Comparison of ENCODE assay signal across 8 mouse cellular contexts in genomic region chr19:29325053-29325851, GRCm38 (mm10). TPM values are rescaled to one million over a fixed set of nuclear protein-coding genes. Genes with fewer than 3 reads are reported as not detected.
DNase-seq lines count a peak whose midpoint lies in the region; ATAC-seq and TF ChIP-seq lines count a peak whose summit lies in the region.

Gene Insl6, minus strand, starts transcription at chr19:29325356.

- no peaks in the 10 kb centered on the region for H3K9me3 ChIP-seq in hindbrain, postnatal 0 days (ENCODE audit: low read length)
- no peaks in the 10 kb centered on the region for H3K9me3 ChIP-seq in liver, embryonic 11.5 days (ENCODE audit: control insufficient read depth, low read length)

- TF ChIP-seq CTCF in hindbrain, postnatal 0 days (IDR thresholded peaks at IDR 0.05; ENCODE audit: low read depth): no peak

- H3K36me3 ChIP-seq in hindbrain, postnatal 0 days (ENCODE audit: insufficient read depth, low read length): no peaks in the 10 kb centered on the region
- no peaks in the 10 kb centered on the region for H3K36me3 ChIP-seq in liver, embryonic 11.5 days (ENCODE audit: control insufficient read depth, insufficient read depth, low read length)
- H3K36me3 ChIP-seq in splenic B cell, adult 2 months (ENCODE audit: control insufficient read depth, insufficient read depth, low read length, poor library complexity, severe bottlenecking): no peaks in the 10 kb centered on the region

- H3K9ac ChIP-seq in hindbrain, postnatal 0 days (replicated peaks; ENCODE audit: low read length): no peak within 1 kb of the TSS
- peak within 1 kb of the TSS; percentile 56; the same call in 1 of the 2 replicates for H3K9ac ChIP-seq in liver, embryonic 11.5 days (ENCODE audit: low read depth, low read length)

- peak within 1 kb of the TSS; percentile 35 for H3K4me3 ChIP-seq in hindbrain, postnatal 0 days (ENCODE audit: low read length)
- H3K4me3 ChIP-seq in liver, embryonic 11.5 days (ENCODE audit: low read depth, low read length): peak within 1 kb of the TSS; percentile 30

- H3K27me3 ChIP-seq in hindbrain, postnatal 0 days (ENCODE audit: insufficient read depth, low read length): no peaks in the 10 kb centered on the region
- 0 out of 2 replicates have a peak, but pooled peaks cover 3% of the 10 kb centered on the region for H3K27me3 ChIP-seq in liver, embryonic 11.5 days (replicated peaks; ENCODE audit: control insufficient read depth, insufficient read depth, low read length)
- H3K27me3 ChIP-seq in splenic B cell, adult 2 months (ENCODE audit: control insufficient read depth, insufficient read depth, low read length, poor library complexity, severe bottlenecking): no peaks in the 10 kb centered on the region

- intact Hi-C loops in heart, postnatal 25 days (cut with DNase I): no loop called here

- 6% methylated on average over 30 of the region's 31 CpGs for WGBS in hindbrain, postnatal 0 days
- 4% methylated on average over 29 of the region's 31 CpGs for WGBS in liver, embryonic 11.5 days

- H3K27ac ChIP-seq in hindbrain, postnatal 0 days: no peak within 1 kb of the TSS
- no peak within 1 kb of the TSS for H3K27ac ChIP-seq in liver, embryonic 11.5 days (ENCODE audit: low read depth, low read length)

- ATAC-seq in hindbrain, postnatal 0 days: peak; percentile 87
- ATAC-seq in liver, embryonic 11.5 days (replicated peaks; ENCODE audit: low FRiP score): peak; percentile 94
- ATAC-seq in monocyte, adult 5-6 weeks (replicated peaks; ENCODE audit: insufficient number of reproducible peaks, low FRiP score, low TSS enrichment, poor library complexity, severe bottlenecking): peak; percentile 73

- no peaks in the 10 kb centered on the region; the same call in 1 of the 2 replicates for H3K4me1 ChIP-seq in hindbrain, postnatal 0 days (ENCODE audit: insufficient read depth, low read length)
- peaks cover 3% of the 10 kb centered on the region; the same call in 1 of the 2 replicates for H3K4me1 ChIP-seq in liver, embryonic 11.5 days (replicated peaks; ENCODE audit: control insufficient read depth, insufficient read depth, low read length)

- DNase-seq in heart, adult 11 months: peak; percentile 92
- no peak for DNase-seq in heart, postnatal 25 days (ENCODE audit: low spot score)
- peak; percentile 50 for DNase-seq in c-Kit-positive CD71-positive TER-119-negative erythroid progenitor cells, embryonic 14.5 days (ENCODE audit: low read depth)
- DNase-seq in gastrocnemius, adult 8-10 months (ENCODE audit: low spot score in 2 of 2): peak; percentile 7 to 31
- DNase-seq in hindbrain, postnatal 0 days (ENCODE audit: low spot score): peak; percentile 44
- DNase-seq in liver, embryonic 11.5 days (ENCODE audit: low spot score): peak; percentile 80
- DNase-seq in splenic B cell, adult 2 months (ENCODE audit: low read depth, low spot score): peak; percentile 74

- peak within 1 kb of the TSS; percentile 69 for H3K4me2 ChIP-seq in hindbrain, postnatal 0 days (ENCODE audit: low read depth, low read length)
- peak within 1 kb of the TSS; percentile 69 for H3K4me2 ChIP-seq in liver, embryonic 11.5 days

RNA-seq across cellular contexts. Expression of gene Insl6, which starts in this region (rescaled TPM):
- under 1 TPM; 0.39 to 0.62 TPM for total RNA-seq in heart, postnatal 25 days (2021)
- not detected for total RNA-seq in gastrocnemius, adult 8-10 months (2022)
- 2.3 TPM in 1 of 2 replicates, not detected in the other for total RNA-seq in hindbrain, postnatal 0 days (2014; rRNA removed)
- polyA plus RNA-seq in hindbrain, postnatal 0 days (2015; fragmentation: Nextera tagmentation; extraction: Ambion mirVana): 1.8 and 2.6 TPM in 2 replicates
- 3.1 and 3.2 TPM in 2 replicates for polyA plus RNA-seq in liver, embryonic 11.5 days (2014; fragmentation: Nextera tagmentation; extraction: Ambion mirVana)
- total RNA-seq in monocyte, adult 5-6 weeks (2017): 10.8 to 13.7 TPM (median 11.6 TPM) in 3 replicates

Comparison
In these comparisons a context has a peak if more than half of its experiments do, and no peak if none do; other contexts are left out.
1. Peak in DNase-seq in gastrocnemius, adult 8-10 months; RNA of the gene not detected or under 1 TPM.